Mouse (Mus musculus): ENCODE measurements around the gene Igsf11. TPM values are rescaled to one million over a fixed set of nuclear protein-coding genes. Genes with fewer than 3 reads are reported as not detected.
A peak's percentile ranks its signal among the peaks of the same experiment; 100 is the strongest.

The Igsf11 gene
- polyA plus RNA-seq, 1 experiment from 2014 or later = 0.36 TPM

DNA sequence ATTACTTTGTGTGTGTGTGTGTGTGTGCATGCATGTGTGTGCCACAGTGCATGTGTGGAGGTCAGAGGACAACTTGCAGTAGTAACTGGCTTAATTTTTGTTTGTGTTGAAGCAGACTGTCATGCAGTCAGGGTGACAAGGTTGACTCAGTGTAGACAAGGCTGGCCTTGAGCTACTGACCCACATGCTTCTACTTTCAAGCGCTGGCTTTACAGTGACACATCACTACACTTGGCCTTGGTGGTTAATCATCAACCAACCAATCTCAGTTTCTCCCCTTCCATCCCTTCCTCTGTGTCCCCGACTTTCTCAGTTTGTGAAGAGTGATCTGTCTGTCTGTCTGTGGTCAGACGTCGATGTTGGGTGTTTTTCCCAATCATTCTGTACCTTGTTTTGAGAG, 23.0 kb downstream of the Igsf11 start:
- H3K4me2 ChIP-seq (ENCODE audit: low read length) = no peak overlapping the region
- H3K4me1 ChIP-seq (ENCODE audit: control insufficient read depth in 2 of 2, insufficient read depth in 2 of 2, low read length in 2 of 2) = no peaks in the 10 kb centered on the region
- H3K4me3 ChIP-seq (ENCODE audit: control insufficient read depth in 1 of 2, insufficient read depth in 1 of 2, low read depth in 1 of 2, low read length in 2 of 2) = no peak overlapping the region
- ATAC-seq (ENCODE audit: insufficient number of reproducible peaks, insufficient read depth, low FRiP score, low read depth) = no peak
- WGBS = 75% methylated on average over 4 of the region's 4 CpGs
- no peaks in the 10 kb centered on the region for H3K36me3 ChIP-seq (ENCODE audit: control insufficient read depth, insufficient read depth, low read length)
- H3K9ac ChIP-seq (ENCODE audit: low read length) = no peak overlapping the region
- H3K9me3 ChIP-seq (ENCODE audit: control insufficient read depth, low read length) = no peaks in the 10 kb centered on the region
- H3K27me3 ChIP-seq (ENCODE audit: control insufficient read depth, insufficient read depth, low read length) = no peaks in the 10 kb centered on the region
- H3K27ac ChIP-seq (replicated peaks in 1 of 2; ENCODE audit: control insufficient read depth in 1 of 2, insufficient read depth in 1 of 2, low read depth in 2 of 2, low read length in 2 of 2) = no peak overlapping the region

DNA sequence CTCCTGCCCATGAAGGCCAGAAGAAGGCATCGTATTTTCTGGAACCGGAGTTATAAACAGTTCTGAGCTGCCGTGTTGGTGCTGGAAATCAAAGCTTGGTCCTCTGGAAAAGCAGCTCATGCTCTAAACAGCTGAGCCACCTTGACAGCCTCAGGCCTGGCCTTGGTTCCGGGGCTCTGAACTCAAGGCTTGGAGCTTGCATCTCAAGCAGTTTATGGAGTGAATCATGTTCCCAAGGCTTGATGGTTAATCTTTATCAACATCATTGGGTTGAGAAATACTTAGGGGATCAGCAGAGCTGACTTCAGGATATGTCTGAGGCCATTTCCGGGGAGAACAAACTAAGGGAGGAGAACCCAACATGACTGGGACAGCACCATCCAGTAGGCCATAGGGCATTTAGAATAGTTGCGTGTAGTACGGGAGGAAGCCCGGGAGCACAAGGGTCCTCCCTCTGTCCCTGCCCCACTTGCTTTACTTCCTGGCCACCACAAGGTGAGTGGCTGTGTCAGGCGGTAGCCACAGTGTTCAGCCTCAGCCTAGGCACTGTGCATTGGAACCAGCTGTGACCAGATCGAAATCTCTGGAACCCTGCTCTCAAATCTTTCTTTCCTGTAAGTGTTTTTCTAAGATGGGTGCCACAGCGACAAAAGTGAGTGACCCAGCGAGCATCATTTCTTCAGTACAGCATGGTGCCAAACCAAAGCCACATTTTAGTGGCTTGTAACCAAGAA, 23.7 kb downstream of the Igsf11 start:
- Histone ChIP-seq H3K36me3 (ENCODE audit: control insufficient read depth, insufficient read depth, low read length) (no peaks in the 10 kb centered on the region), H3K27me3 (ENCODE audit: control insufficient read depth, insufficient read depth, low read length) (no peaks in the 10 kb centered on the region), H3K4me3 (ENCODE audit: control insufficient read depth in 1 of 2, insufficient read depth in 1 of 2, low read depth in 1 of 2, low read length in 2 of 2) (no peak overlapping the region), H3K27ac (replicated peaks in 1 of 2; ENCODE audit: control insufficient read depth in 1 of 2, insufficient read depth in 1 of 2, low read depth in 2 of 2, low read length in 2 of 2) (no peak overlapping the region), H3K9ac (ENCODE audit: low read length) (no peak overlapping the region), H3K4me2 (ENCODE audit: low read length) (no peak overlapping the region), H3K4me1 (ENCODE audit: control insufficient read depth in 2 of 2, insufficient read depth in 2 of 2, low read length in 2 of 2) (no peaks in the 10 kb centered on the region), H3K9me3 (ENCODE audit: control insufficient read depth, low read length) (no peaks in the 10 kb centered on the region)
- ATAC-seq (ENCODE audit: insufficient number of reproducible peaks, insufficient read depth, low FRiP score, low read depth) = no peak
- 87% methylated on average over 12 of the region's 12 CpGs for WGBS

DNA sequence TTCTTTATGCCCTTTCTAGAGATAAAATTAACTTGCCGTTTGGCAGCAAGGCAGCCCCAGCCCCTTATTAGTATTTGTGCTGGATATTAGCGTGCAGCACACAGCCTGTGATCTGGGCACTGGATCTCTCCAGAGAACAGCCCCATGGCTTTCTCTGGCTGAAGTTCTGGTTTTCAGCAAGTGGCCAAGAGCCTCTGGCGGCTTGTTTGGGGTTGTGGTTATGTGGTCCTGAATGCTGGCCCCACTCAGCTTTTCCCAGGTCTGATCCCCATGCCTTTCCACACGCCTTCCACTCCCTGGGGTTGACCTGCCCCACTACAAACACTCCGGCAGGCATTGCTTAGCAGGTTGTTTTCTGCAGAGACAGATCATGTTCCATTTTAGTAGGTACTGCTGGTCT, 24.4 kb downstream of the Igsf11 start:
- ATAC-seq (ENCODE audit: insufficient number of reproducible peaks, insufficient read depth, low FRiP score, low read depth) = no peak

DNA sequence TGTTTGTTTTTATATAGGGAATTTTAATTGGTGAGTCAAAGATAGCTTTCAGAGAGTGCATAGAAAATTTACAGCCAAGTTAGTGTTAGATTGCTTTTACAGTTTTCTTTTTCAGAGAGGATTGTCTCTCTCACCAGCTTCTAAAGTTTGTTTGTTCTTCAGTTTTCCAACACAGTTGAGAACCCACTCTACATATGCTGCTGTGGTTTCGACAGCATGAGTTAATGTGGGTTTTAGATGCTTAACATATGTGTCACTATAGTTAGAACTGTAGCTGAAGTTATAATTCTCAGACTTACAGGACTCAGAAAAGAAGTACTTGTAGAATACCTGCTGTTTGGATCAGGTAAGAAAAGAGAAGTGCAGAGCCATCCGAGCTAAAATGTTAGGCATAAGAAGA, 25.6 kb downstream of the Igsf11 start:
- no peak for ATAC-seq (ENCODE audit: insufficient number of reproducible peaks, insufficient read depth, low FRiP score, low read depth)
- no peak overlapping the region for H3K27ac ChIP-seq (replicated peaks in 1 of 2; ENCODE audit: control insufficient read depth in 1 of 2, insufficient read depth in 1 of 2, low read depth in 2 of 2, low read length in 2 of 2)
- no peak overlapping the region for H3K4me2 ChIP-seq (ENCODE audit: low read length)
- no peak overlapping the region for H3K4me3 ChIP-seq (ENCODE audit: control insufficient read depth in 1 of 2, insufficient read depth in 1 of 2, low read depth in 1 of 2, low read length in 2 of 2)
- H3K9ac ChIP-seq (ENCODE audit: low read length) = no peak overlapping the region
- H3K27me3 ChIP-seq (ENCODE audit: control insufficient read depth, insufficient read depth, low read length) = no peaks in the 10 kb centered on the region
- no peaks in the 10 kb centered on the region for H3K36me3 ChIP-seq (ENCODE audit: control insufficient read depth, insufficient read depth, low read length)
- WGBS = 75% methylated on average over 2 of the region's 2 CpGs
- no peaks in the 10 kb centered on the region for H3K9me3 ChIP-seq (ENCODE audit: control insufficient read depth, low read length)
- no peaks in the 10 kb centered on the region for H3K4me1 ChIP-seq (ENCODE audit: control insufficient read depth in 2 of 2, insufficient read depth in 2 of 2, low read length in 2 of 2)

More for the DNA sequence above, 24.4 kb downstream of the Igsf11 start:
- Histone ChIP-seq H3K9ac (ENCODE audit: low read length) (no peak overlapping the region), H3K4me2 (ENCODE audit: low read length) (no peak overlapping the region), H3K27ac (replicated peaks in 1 of 2; ENCODE audit: control insufficient read depth in 1 of 2, insufficient read depth in 1 of 2, low read depth in 2 of 2, low read length in 2 of 2) (no peak overlapping the region), H3K36me3 (ENCODE audit: control insufficient read depth, insufficient read depth, low read length) (no peaks in the 10 kb centered on the region), H3K4me1 (ENCODE audit: control insufficient read depth in 2 of 2, insufficient read depth in 2 of 2, low read length in 2 of 2) (no peaks in the 10 kb centered on the region), H3K27me3 (ENCODE audit: control insufficient read depth, insufficient read depth, low read length) (no peaks in the 10 kb centered on the region), H3K4me3 (ENCODE audit: control insufficient read depth in 1 of 2, insufficient read depth in 1 of 2, low read depth in 1 of 2, low read length in 2 of 2) (no peak overlapping the region), H3K9me3 (ENCODE audit: control insufficient read depth, low read length) (no peaks in the 10 kb centered on the region)
- 72% methylated on average over 5 of the region's 5 CpGs for WGBS

DNA sequence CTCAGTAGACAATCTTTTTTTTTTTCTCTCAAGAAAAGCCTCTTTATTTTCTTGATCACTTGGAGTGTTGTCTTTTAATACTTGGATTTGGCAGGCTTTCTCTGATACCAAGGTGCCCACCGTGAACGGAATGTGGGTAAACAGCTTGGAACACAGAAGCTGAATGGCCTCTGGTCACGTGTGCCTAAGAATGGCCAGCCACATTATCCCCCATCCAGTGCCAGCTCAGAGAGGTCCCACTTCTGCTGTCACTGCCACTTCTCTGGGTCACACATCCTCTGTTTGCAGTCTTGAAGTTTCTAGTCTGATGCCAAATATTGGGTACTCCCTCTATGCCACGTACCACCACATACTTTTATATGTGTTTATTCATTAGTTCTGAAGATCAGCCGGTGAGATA, 28.0 kb downstream of the Igsf11 start:
- WGBS = 80% methylated on average over 5 of the region's 5 CpGs
- no peak overlapping the region for H3K4me3 ChIP-seq (ENCODE audit: control insufficient read depth in 1 of 2, insufficient read depth in 1 of 2, low read depth in 1 of 2, low read length in 2 of 2)
- no peak overlapping the region for H3K9ac ChIP-seq (ENCODE audit: low read length)
- no peaks in the 10 kb centered on the region for H3K36me3 ChIP-seq (ENCODE audit: control insufficient read depth, insufficient read depth, low read length)
- peaks cover 0 to 4% of the 10 kb centered on the region in 2 experiments; a peak in 2 of 4 replicates for H3K4me1 ChIP-seq (ENCODE audit: control insufficient read depth in 2 of 2, insufficient read depth in 2 of 2, low read length in 2 of 2)
- ATAC-seq (ENCODE audit: insufficient number of reproducible peaks, insufficient read depth, low FRiP score, low read depth) = no peak
- H3K4me2 ChIP-seq (ENCODE audit: low read length) = no peak overlapping the region
- no peaks in the 10 kb centered on the region for H3K9me3 ChIP-seq (ENCODE audit: control insufficient read depth, low read length)
- H3K27me3 ChIP-seq (ENCODE audit: control insufficient read depth, insufficient read depth, low read length) = no peaks in the 10 kb centered on the region
- no peak overlapping the region for H3K27ac ChIP-seq (replicated peaks in 1 of 2; ENCODE audit: control insufficient read depth in 1 of 2, insufficient read depth in 1 of 2, low read depth in 2 of 2, low read length in 2 of 2)

DNA sequence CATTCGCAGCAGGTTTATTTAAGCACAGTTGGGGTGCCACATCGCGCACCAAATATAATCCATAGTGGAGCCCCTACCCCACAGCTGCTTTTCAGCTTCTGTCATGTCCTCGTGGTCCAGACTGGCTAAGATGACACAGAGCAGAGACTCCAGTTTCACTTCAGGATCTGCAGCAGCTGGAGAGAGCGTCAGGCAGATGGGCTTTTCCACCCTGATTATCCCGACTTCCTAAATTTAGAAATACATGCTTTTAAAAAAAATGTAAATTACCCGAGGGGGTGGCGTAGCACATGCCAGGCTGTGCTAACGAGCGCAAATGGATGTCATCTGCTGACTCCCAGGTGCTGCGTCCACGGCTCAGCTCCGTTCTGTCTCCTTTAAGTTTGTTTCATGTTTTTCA, 32.5 kb downstream of the Igsf11 start:
- no peak overlapping the region for H3K9ac ChIP-seq (ENCODE audit: low read length)
- WGBS = 44% methylated on average over 13 of the region's 13 CpGs
- no peaks in the 10 kb centered on the region for H3K9me3 ChIP-seq (ENCODE audit: control insufficient read depth, low read length)
- H3K4me1 ChIP-seq (ENCODE audit: control insufficient read depth in 2 of 2, insufficient read depth in 2 of 2, low read length in 2 of 2) = peaks cover 0 to 4% of the 10 kb centered on the region in 2 experiments; a peak in 2 of 4 replicates
- ATAC-seq (ENCODE audit: insufficient number of reproducible peaks, insufficient read depth, low FRiP score, low read depth) = no peak
- H3K4me3 ChIP-seq (ENCODE audit: control insufficient read depth in 1 of 2, insufficient read depth in 1 of 2, low read depth in 1 of 2, low read length in 2 of 2) = no peak overlapping the region; a peak in 1 of 4 replicates
- H3K27me3 ChIP-seq (ENCODE audit: control insufficient read depth, insufficient read depth, low read length) = no peaks in the 10 kb centered on the region
- H3K27ac ChIP-seq (replicated peaks in 1 of 2; ENCODE audit: control insufficient read depth in 1 of 2, insufficient read depth in 1 of 2, low read depth in 2 of 2, low read length in 2 of 2) = no peak overlapping the region
- H3K4me2 ChIP-seq (ENCODE audit: low read length) = peak overlapping the region; percentile 46
- H3K36me3 ChIP-seq (ENCODE audit: control insufficient read depth, insufficient read depth, low read length) = no peaks in the 10 kb centered on the region

DNA sequence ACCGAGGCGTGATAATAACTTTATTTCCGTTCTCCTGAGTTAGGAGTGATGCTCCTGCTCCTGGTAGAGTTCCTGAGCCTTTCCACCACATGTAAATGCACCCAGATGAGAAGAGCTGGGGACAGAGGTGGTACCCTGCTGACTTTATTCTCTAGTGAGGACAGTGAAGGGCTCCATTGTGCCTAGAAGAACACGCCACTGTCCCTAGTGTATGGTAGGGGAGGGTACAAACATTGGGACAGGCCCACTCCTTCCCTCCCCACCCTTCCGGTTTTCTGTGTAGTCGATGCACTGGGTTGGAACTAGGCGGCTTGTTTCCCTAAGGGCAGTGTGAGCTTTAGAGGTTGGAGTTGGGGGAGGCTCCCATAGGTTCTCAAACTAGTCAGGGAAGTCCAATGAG, 36.3 kb downstream of the Igsf11 start:
- H3K36me3 ChIP-seq (ENCODE audit: control insufficient read depth, insufficient read depth, low read length) = no peaks in the 10 kb centered on the region
- H3K9ac ChIP-seq (ENCODE audit: low read length) = no peak overlapping the region
- ATAC-seq (ENCODE audit: insufficient number of reproducible peaks, insufficient read depth, low FRiP score, low read depth) = no peak
- H3K4me1 ChIP-seq (ENCODE audit: control insufficient read depth in 2 of 2, insufficient read depth in 2 of 2, low read length in 2 of 2) = peaks cover 0 to 4% of the 10 kb centered on the region in 2 experiments; a peak in 2 of 4 replicates
- H3K27me3 ChIP-seq (ENCODE audit: control insufficient read depth, insufficient read depth, low read length) = no peaks in the 10 kb centered on the region
- H3K4me3 ChIP-seq (ENCODE audit: control insufficient read depth in 1 of 2, insufficient read depth in 1 of 2, low read depth in 1 of 2, low read length in 2 of 2) = no peak overlapping the region
- no peak overlapping the region for H3K4me2 ChIP-seq (ENCODE audit: low read length)
- no peaks in the 10 kb centered on the region for H3K9me3 ChIP-seq (ENCODE audit: control insufficient read depth, low read length)
- 80% methylated on average over 7 of the region's 7 CpGs for WGBS
- H3K27ac ChIP-seq (replicated peaks in 1 of 2; ENCODE audit: control insufficient read depth in 1 of 2, insufficient read depth in 1 of 2, low read depth in 2 of 2, low read length in 2 of 2) = no peak overlapping the region

DNA sequence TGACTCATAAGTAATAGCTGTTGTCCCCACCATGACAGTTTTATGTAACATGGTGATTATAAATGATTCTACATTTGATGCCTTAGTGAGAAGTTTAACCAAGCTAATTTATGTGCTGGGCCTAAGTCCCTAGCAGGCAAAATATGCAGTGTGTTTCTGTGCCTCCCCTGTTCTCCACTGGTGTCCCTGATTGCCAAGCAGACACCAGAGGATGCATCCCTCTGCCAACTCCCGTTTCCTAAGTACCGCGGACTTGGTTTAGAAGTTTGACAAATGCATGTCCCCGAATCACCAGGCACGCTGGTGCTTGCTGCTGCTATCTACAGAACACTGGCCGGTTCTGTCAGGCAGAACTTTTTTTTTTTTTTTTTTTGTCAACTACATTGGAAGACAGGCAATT, 39.0 kb downstream of the Igsf11 start:
- H3K36me3 ChIP-seq (ENCODE audit: control insufficient read depth, insufficient read depth, low read length) = no peaks in the 10 kb centered on the region
- ATAC-seq (ENCODE audit: insufficient number of reproducible peaks, insufficient read depth, low FRiP score, low read depth) = no peak
- H3K27ac ChIP-seq (replicated peaks in 1 of 2; ENCODE audit: control insufficient read depth in 1 of 2, insufficient read depth in 1 of 2, low read depth in 2 of 2, low read length in 2 of 2) = no peak overlapping the region
- H3K4me3 ChIP-seq (ENCODE audit: control insufficient read depth in 1 of 2, insufficient read depth in 1 of 2, low read depth in 1 of 2, low read length in 2 of 2) = no peak overlapping the region
- H3K9me3 ChIP-seq (ENCODE audit: control insufficient read depth, low read length) = no peaks in the 10 kb centered on the region
- no peaks in the 10 kb centered on the region for H3K27me3 ChIP-seq (ENCODE audit: control insufficient read depth, insufficient read depth, low read length)
- no peak overlapping the region for H3K4me2 ChIP-seq (ENCODE audit: low read length)
- no peak overlapping the region for H3K9ac ChIP-seq (ENCODE audit: low read length)
- WGBS = 50% methylated on average over 6 of the region's 6 CpGs
- H3K4me1 ChIP-seq (ENCODE audit: control insufficient read depth in 2 of 2, insufficient read depth in 2 of 2, low read length in 2 of 2) = no peaks in the 10 kb centered on the region
